Mouse (Mus musculus) MEL (cell line): Measurements from ENCODE around the gene Nlgn1.

Experiments
- CHD2 ChIP-seq: IDR thresholded peaks from 2 replicates; pipeline ENCODE4 v1.6.1; 2011; ENCODE audit warnings: low read length, improper control_type of control experiment
- NRF1 ChIP-seq: IDR thresholded peaks from 2 replicates; pipeline ENCODE4 v1.6.1; 2014; ENCODE audit warnings: low read depth, mild to moderate bottlenecking, inconsistent platforms, low read length, improper control_type of control experiment, moderate library complexity; ENCODE audit not compliant: poor library complexity, insufficient read depth, severe bottlenecking
- TBP ChIP-seq: IDR thresholded peaks from 2 replicates; pipeline ENCODE4 v1.8.0; 2011; ENCODE audit warnings: low read depth, low read length, improper control_type of control experiment
- UBTF ChIP-seq: IDR thresholded peaks from 2 replicates; pipeline ENCODE4 v1.6.1; 2012; ENCODE audit warnings: low read depth, mild to moderate bottlenecking, inconsistent platforms, low read length, improper control_type of control experiment, moderate library complexity, borderline replicate concordance; ENCODE audit not compliant: insufficient read depth

GRCm38 (mm10) chr3:26175371-26175770 lies 156.9 kb downstream of the Nlgn1 start:
- TF ChIP-seq CHD2 (no peak), TBP (no peak), UBTF (no peak), NRF1 (no peak)
